Mouse (Mus musculus) midbrain, embryonic 12.5 days (tissue): ENCODE results near the gene Entpd5. TPM values are rescaled to one million over a fixed set of nuclear protein-coding genes. Genes with fewer than 3 reads are reported as not detected.

Experiments used
- ATAC-seq: fragments of 200-750 bp; cut with Nextera tagmentation; 2 replicates; pipeline ENCODE4 v1.8.0; 2017; ENCODE audit warnings: low read depth, moderate TSS enrichment, moderate library complexity; ENCODE audit not compliant: low FRiP score
- H3K27ac ChIP-seq: fragments of 300-500 bp; sonication (generic); replicated peaks from 2 replicates; pipeline ENCODE4 v1.5.1; 2016; ENCODE audit warnings: mild to moderate bottlenecking
- H3K27me3 ChIP-seq: fragments of 300-500 bp; sonication (generic); 2 replicates; pipeline ENCODE4 v1.6.1; 2016; ENCODE audit warnings: mild to moderate bottlenecking
- H3K36me3 ChIP-seq: fragments of 300-500 bp; sonication (generic); 2 replicates; pipeline ENCODE4 v1.6.1; 2016
- H3K4me1 ChIP-seq: fragments of 300-500 bp; sonication (generic); 2 replicates; pipeline ENCODE4 v1.6.1; 2016
- H3K4me2 ChIP-seq: fragments of 300-500 bp; sonication (generic); replicated peaks from 2 replicates; pipeline ENCODE4 v1.6.1; 2016; ENCODE audit warnings: mild to moderate bottlenecking, moderate library complexity
- H3K4me3 ChIP-seq: fragments of 300-500 bp; sonication (generic); 2 replicates; pipeline ENCODE4 v1.5.1; 2016; ENCODE audit warnings: mild to moderate bottlenecking
- H3K9ac ChIP-seq: fragments of 300-500 bp; sonication (generic); replicated peaks from 2 replicates; pipeline ENCODE4 v1.6.1; 2016; ENCODE audit warnings: mild to moderate bottlenecking, moderate library complexity
- H3K9me3 ChIP-seq: fragments of 300-500 bp; sonication (generic); 2 replicates; pipeline ENCODE4 v1.6.1; 2016; ENCODE audit warnings: mild to moderate bottlenecking
- WGBS: fragments of 180-500 bp; shearing (Covaris S2); methylation state at CpG from one replicate; pipeline ENCODE4 v1.1.7; 2016; 5-methylcytosine and 5-hydroxymethylcytosine counted together
- polyA plus RNA-seq: library from polyadenylated mRNA; unstranded; fragments of >200 nt; fragmentation: Nextera tagmentation; extraction: Ambion mirVana; gene quantifications from 2 replicates; pipeline ENCODE4 v1.2.1, GENCODE M21; 2016

The Entpd5 gene
- polyA plus RNA-seq, 1 experiment from 2014 or later = 9.6 TPM

DNA sequence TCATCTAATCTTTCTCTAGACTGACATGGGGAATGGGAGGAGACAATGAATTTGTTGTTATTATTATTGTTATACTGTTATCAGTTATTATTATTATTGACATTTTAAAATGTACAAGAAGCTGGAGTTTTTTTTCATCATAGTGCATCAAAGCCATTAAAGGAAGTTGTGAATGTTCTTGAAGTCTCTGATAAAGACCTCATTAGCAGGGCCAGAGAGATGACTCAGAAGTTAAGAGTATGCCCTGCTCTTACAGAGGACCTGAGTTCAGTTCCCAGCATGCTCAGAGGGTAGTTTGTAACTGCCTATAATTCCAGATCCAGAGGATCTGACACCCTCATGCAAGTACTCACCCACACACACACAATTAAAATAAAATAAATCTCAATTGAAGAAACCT lies 11.1 kb downstream of the Entpd5 start:
- H3K4me2 ChIP-seq = no peak overlapping the region
- no peaks in the 10 kb centered on the region for H3K9me3 ChIP-seq
- no peaks in the 10 kb centered on the region for H3K36me3 ChIP-seq
- no peak overlapping the region for H3K4me3 ChIP-seq
- no peaks in the 10 kb centered on the region for H3K27me3 ChIP-seq
- no peaks in the 10 kb centered on the region for H3K4me1 ChIP-seq
- ATAC-seq = no peak
- H3K27ac ChIP-seq = no peak overlapping the region
- no peak overlapping the region for H3K9ac ChIP-seq

DNA sequence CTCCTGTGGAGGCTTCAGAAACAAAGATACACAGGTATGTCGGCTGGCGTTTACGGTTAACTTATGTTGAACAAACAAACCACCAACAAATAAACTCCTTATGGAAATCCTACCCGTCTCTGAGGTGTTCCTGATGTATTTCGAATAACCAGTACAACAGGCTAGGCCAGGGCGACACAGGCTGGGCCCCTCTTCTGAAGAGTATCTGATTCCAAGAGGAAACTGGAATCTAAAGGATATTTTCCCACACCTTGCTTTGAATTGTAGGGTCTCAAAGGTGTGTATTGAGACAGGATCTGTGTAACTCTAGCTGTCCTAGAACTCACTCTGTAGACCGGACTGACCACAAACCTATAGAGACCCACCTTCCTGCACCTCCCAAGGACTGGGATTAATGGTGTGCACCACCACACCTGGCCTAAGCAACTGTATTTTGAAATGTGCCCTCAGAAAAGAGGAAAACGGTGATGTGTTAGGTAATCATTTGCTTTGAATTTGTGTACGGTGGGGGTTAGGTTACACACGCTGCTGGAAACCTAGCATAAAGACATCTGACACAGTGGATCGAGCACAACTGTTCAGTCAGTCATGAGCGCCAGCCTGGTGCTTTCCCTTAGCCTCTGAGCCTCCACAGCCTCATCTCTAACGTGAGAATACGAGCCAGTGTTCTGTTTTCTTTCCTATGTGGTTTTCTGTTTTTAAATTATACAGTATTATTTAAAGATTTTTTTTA lies 11.7 kb downstream of the Entpd5 start:
- no peaks in the 10 kb centered on the region for H3K27me3 ChIP-seq
- H3K9ac ChIP-seq = no peak overlapping the region
- no peak overlapping the region for H3K4me2 ChIP-seq
- no peaks in the 10 kb centered on the region for H3K4me1 ChIP-seq
- ATAC-seq = no peak
- no peak overlapping the region for H3K27ac ChIP-seq
- no peaks in the 10 kb centered on the region for H3K9me3 ChIP-seq
- no peaks in the 10 kb centered on the region for H3K36me3 ChIP-seq
- no peak overlapping the region for H3K4me3 ChIP-seq
- WGBS = 89% methylated on average over 14 of the region's 14 CpGs

DNA sequence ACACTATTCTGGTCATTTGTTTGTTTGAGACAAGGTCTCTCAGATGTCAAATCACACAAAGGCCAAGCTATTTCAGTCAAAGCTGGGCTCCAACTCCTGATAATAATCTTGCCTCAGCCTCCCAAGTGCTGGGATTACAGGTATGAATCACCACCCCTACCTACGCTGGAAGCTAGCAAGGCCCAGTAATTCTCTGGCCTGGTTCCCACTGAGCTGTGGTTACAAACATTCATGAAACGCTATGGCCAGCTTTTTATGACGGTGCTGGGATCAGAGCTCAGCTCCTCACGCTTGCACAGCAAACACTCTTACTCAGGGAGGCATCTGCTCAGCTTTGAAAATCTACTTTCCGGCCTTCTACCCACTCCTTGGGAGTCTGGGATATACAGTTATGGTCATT lies 15.0 kb downstream of the Entpd5 start:
- no peaks in the 10 kb centered on the region for H3K36me3 ChIP-seq
- H3K9ac ChIP-seq = no peak overlapping the region
- H3K4me1 ChIP-seq = no peaks in the 10 kb centered on the region
- no peaks in the 10 kb centered on the region for H3K27me3 ChIP-seq
- no peak overlapping the region for H3K27ac ChIP-seq
- H3K9me3 ChIP-seq = no peaks in the 10 kb centered on the region
- no peak overlapping the region for H3K4me2 ChIP-seq
- no peak overlapping the region for H3K4me3 ChIP-seq
- WGBS = 92% methylated on average over 5 of the region's 5 CpGs
- ATAC-seq = no peak

DNA sequence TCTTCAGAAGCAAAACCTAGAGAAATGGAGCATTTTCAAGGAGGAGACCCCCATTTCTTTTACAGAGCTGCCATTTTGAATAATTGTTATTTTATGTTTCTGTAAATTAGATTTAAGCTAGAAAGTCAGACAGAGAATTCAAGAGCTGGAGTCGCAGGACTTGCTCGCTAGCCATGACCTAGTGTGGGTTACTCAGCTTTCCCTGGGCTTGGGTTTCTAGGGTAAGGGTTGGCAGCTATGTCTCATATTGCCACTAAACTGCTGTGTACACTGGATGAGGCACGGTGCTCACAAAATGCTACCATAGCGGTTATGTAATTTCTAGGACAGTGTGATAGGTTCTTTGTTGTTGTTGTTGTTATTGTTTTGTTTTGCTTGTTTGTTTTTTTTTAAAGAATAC lies 16.1 kb downstream of the Entpd5 start:
- no peak for ATAC-seq
- Histone ChIP-seq H3K36me3 (no peaks in the 10 kb centered on the region), H3K27ac (no peak overlapping the region), H3K4me2 (no peak overlapping the region), H3K9me3 (no peaks in the 10 kb centered on the region), H3K9ac (no peak overlapping the region), H3K27me3 (no peaks in the 10 kb centered on the region), H3K4me3 (no peak overlapping the region), H3K4me1 (no peaks in the 10 kb centered on the region)
- whole genome bisulfite sequencing = 95% methylated on average over 4 of the region's 4 CpGs

DNA sequence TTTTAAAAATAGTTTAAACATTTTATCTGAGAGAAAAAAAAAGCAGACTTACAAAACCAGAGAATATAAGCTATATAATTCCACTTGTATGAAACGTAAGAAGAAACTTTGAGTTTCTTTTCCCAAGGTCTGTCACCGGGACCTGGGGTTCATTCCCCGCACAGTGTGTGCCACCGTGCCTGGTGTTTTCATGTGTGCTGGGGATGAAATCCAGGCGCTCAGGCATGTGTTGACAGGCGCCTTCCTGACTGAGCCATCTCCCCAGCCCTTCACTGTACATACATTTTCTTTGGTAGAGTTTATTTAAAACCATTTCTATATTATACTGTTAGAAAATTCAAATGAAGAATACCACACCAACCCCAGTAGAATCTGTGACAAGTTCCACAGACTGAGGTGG lies 18.5 kb downstream of the Entpd5 start:
- Histone ChIP-seq H3K27me3 (no peaks in the 10 kb centered on the region), H3K27ac (no peak overlapping the region), H3K9ac (no peak overlapping the region), H3K36me3 (no peaks in the 10 kb centered on the region), H3K4me3 (no peak overlapping the region), H3K4me2 (no peak overlapping the region), H3K4me1 (no peaks in the 10 kb centered on the region), H3K9me3 (no peaks in the 10 kb centered on the region)
- no peak for ATAC-seq
- 83% methylated on average over 6 of the region's 6 CpGs for WGBS

DNA sequence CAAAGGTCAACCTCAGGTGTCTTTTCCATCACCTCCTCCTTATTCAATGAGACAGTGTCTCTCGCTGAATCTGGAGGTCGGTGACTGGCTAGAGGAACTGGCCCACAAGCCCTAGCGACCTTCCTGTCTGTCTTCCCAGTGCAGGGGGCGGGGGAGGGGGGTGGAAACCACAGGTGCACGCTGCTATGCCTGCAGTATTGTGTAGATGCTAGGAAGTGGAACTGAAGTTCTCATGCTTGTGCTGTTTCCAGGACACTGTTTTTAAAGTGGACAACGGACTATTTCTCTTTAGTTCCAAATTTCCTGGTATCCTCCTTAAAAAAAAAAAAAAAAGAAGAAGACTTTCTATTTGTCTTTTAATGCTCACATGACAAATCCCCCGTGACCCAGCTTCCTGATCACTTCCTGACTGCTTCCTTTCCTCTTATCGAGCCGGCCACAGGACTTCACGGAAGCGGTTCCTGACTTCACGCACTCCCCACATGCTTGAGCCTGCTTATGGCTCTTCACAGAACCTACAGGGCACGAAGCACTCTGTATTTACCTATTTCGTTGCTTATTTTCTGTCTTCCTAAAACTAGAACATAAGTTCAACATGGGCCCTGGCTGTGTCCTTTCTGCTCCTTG lies 19.9 kb downstream of the Entpd5 start:
- Histone ChIP-seq H3K4me3 (no peak overlapping the region), H3K27ac (no peak overlapping the region), H3K9ac (no peak overlapping the region), H3K4me1 (no peaks in the 10 kb centered on the region), H3K36me3 (no peaks in the 10 kb centered on the region), H3K4me2 (no peak overlapping the region), H3K27me3 (no peaks in the 10 kb centered on the region), H3K9me3 (no peaks in the 10 kb centered on the region)
- no peak for ATAC-seq
- WGBS = 78% methylated on average over 14 of the region's 14 CpGs

DNA sequence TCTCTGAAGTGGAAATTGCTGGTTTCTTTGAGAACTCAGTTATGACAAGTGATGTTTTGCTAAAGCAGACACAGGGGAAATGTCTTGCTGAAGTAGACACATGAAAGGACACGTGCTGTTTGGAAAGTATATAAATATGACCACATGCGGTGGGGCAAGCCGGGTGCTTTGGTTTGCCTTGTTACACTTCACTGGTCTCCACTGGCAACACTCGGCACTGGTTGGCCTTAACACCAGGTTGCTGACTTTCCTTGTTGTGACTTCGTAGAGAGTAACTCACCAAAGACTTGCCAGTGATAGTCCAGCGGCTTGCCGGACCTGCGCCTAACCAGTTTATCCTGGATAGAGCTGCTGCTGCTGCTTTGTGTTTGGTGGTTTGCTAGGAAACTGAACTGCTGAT lies 20.7 kb downstream of the Entpd5 start:
- no peak overlapping the region for H3K9ac ChIP-seq
- WGBS = 81% methylated on average over 8 of the region's 8 CpGs
- no peak overlapping the region for H3K27ac ChIP-seq
- H3K4me1 ChIP-seq = no peaks in the 10 kb centered on the region
- H3K4me3 ChIP-seq = no peak overlapping the region
- no peak for ATAC-seq
- no peaks in the 10 kb centered on the region for H3K36me3 ChIP-seq
- no peaks in the 10 kb centered on the region for H3K9me3 ChIP-seq
- H3K27me3 ChIP-seq = no peaks in the 10 kb centered on the region
- no peak overlapping the region for H3K4me2 ChIP-seq

DNA sequence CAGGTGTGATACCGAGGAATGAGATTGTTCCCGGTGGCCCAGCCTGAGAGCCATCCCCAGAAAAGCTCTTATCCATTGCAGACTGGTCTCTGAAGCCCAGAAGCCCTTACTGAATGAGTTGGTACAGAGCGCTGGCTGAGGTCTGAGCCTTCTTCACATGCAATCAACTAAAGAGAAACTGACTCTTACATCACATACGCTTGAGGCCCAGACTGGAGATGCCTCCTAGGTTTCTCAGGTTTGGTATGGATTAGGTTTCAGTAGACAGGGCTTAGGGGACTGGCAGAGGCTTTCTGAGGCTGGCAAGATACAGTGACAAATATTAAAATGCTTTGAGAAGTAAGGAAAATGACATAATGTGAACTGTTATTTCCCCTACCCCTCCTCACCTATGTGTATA lies 23.4 kb downstream of the Entpd5 start:
- Histone ChIP-seq H3K36me3 (no peaks in the 10 kb centered on the region), H3K27me3 (no peaks in the 10 kb centered on the region), H3K27ac (no peak overlapping the region), H3K9me3 (no peaks in the 10 kb centered on the region), H3K4me2 (no peak overlapping the region), H3K4me1 (no peaks in the 10 kb centered on the region), H3K4me3 (no peak overlapping the region), H3K9ac (no peak overlapping the region)
- 92% methylated on average over 4 of the region's 4 CpGs for WGBS
- no peak for ATAC-seq

DNA sequence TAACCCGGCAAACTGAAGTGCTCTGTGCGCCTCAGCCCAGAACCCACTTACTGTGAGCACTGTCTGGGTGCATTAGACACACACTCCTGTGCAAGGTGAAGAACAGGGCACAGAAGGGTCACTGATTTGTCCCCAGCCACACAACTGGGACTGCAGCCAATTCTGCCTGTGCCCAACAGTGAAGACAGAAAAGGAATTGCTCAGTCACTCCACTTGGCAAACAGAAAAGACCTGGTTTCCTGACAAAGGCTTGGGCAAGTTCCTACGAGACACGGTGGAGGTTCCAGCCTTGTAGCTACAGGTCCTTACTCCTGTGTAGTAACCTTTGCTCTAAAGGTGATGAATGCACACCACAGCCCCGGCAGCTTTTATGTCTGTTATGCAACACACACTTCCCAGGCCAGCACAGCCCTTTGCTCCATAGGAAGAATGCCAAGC lies 24.2 kb downstream of the Entpd5 start:
- H3K4me2 ChIP-seq = no peak overlapping the region
- H3K4me1 ChIP-seq = no peaks in the 10 kb centered on the region
- 87% methylated on average over 5 of the region's 5 CpGs for WGBS

DNA sequence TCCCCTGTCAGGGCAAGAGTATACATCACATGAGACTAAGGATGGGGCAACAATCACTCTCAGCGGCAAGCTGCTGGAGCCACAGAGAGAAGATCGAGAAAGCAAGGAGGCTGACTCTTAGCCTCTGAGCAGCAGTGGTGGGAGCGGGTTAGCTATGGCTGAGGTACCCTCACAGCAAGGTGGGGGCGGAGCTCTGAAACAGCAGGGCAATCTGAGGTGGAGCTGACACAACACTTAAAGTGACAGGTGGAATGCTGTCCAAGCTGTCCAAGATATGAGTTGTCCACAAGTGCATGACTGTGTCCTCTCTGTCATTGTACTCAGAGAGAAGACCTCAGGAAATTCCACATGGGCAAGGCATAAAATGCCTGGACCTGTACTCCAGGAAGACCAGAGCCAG lies 26.5 kb downstream of the Entpd5 start:
- no peaks in the 10 kb centered on the region for H3K36me3 ChIP-seq
- H3K9ac ChIP-seq = no peak overlapping the region
- no peak overlapping the region for H3K4me3 ChIP-seq
- no peak for ATAC-seq
- 89% methylated on average over 4 of the region's 4 CpGs for WGBS
- H3K27ac ChIP-seq = no peak overlapping the region
- no peaks in the 10 kb centered on the region for H3K27me3 ChIP-seq
- no peaks in the 10 kb centered on the region for H3K9me3 ChIP-seq
- no peak overlapping the region for H3K4me2 ChIP-seq
- H3K4me1 ChIP-seq = no peaks in the 10 kb centered on the region

More for the DNA sequence above, 24.2 kb downstream of the Entpd5 start:
- Histone ChIP-seq H3K27me3 (no peaks in the 10 kb centered on the region), H3K27ac (no peak overlapping the region), H3K9me3 (no peaks in the 10 kb centered on the region), H3K36me3 (no peaks in the 10 kb centered on the region), H3K4me3 (no peak overlapping the region), H3K9ac (no peak overlapping the region)
- ATAC-seq = no peak

DNA sequence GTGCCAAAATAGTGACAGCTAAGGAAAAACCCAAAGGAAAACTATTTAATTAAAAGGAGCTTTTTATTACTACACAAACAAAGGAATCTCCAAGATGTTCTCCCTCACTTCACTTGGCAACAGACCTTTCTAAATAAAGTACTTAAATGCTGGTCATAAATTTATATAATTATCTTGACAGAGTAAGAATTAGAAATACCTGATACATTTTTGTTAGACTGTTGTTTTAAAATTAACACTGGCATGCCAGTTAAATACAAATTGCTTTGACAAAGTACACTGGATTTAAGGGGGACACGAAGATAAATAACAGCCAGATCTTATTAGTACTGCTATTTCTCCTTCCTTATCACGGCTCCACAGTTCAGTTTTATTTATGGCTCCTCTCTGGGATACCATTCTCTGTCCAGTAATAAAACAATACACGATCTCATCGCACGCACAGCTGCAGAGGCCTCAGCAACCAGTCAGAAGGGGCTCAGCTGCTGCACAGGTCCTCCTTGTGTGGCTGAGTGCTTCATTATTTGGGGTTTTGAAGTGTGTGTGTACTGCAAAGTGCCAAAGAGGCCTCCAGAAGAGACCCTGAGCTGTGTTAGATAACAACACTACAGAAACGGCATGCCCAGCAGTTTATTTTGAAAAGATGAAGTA lies 34.9 kb downstream of the Entpd5 start:
- WGBS = 89% methylated on average over 6 of the region's 6 CpGs
- Histone ChIP-seq H3K27me3 (no peaks in the 10 kb centered on the region), H3K27ac (no peak overlapping the region), H3K4me1 (no peaks in the 10 kb centered on the region), H3K9me3 (no peaks in the 10 kb centered on the region), H3K9ac (no peak overlapping the region), H3K4me2 (no peak overlapping the region), H3K36me3 (peaks cover 48% of the 10 kb centered on the region), H3K4me3 (no peak overlapping the region)
- no peak for ATAC-seq

DNA sequence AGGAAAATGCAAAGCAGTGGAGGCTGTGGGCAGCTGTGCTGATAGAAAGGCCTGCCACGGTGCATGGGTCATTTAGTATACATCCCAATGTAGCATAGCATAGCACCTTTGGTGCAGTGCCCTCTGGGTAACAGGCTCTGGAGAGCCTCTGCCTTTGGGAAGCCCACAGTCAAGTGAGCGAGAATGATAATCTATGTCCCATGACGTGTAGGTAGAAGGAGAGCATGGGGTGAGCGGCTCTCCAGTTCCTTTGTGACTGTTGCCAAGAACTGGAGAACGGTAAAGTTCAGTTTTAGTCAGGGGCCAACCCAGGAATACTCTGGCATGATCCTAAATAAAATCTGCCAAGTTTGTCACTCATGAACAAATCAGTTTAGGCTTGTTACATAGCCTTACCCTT lies 37.2 kb downstream of the Entpd5 start:
- H3K4me3 ChIP-seq = no peak overlapping the region
- H3K9me3 ChIP-seq = no peaks in the 10 kb centered on the region
- H3K27ac ChIP-seq = no peak overlapping the region
- no peaks in the 10 kb centered on the region for H3K27me3 ChIP-seq
- no peak for ATAC-seq
- WGBS = 95% methylated on average over 5 of the region's 5 CpGs
- no peak overlapping the region for H3K4me2 ChIP-seq
- peaks cover 66% of the 10 kb centered on the region for H3K36me3 ChIP-seq
- no peaks in the 10 kb centered on the region for H3K4me1 ChIP-seq
- no peak overlapping the region for H3K9ac ChIP-seq
